Mouse (Mus musculus) embryonic fibroblast, embryonic 13.5 days (primary cell): Measurements from ENCODE around the gene Akap2.

Experiments
- CTCF ChIP-seq: IDR thresholded peaks from 2 replicates; pipeline ENCODE4 v1.5.1; 2011; ENCODE audit warnings: mild to moderate bottlenecking, control low read depth, low read length, moderate library complexity, borderline replicate concordance; ENCODE audit not compliant: insufficient read depth
- POLR2A ChIP-seq: IDR thresholded peaks from 2 replicates; pipeline ENCODE4 v1.6.1; 2011; ENCODE audit warnings: low read depth, mild to moderate bottlenecking, control low read depth, low read length, moderate library complexity

DNA sequence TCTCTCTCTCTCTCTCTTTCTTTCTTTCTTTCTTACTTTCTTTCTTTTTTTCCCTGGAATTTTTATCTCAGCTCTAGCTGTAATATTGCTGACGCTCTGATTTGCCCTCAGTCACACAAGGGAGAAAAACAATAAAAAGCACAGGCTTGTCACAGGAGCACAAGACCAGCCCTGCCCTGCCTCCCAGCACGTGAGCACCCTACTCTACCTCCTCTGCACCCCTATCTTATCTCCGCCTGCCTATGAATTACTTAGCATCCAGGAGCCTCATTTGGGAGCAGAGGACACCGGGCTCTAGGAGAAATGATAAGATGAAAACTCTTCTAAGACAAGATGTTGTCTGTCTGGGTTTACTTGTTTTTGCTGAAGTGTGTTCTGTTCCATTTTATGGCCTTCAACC, 57.1 kb downstream of the Akap2 start:
- TF ChIP-seq POLR2A, result no peak
- TF ChIP-seq CTCF, result no peak
